Mouse (Mus musculus) right cerebral cortex, postnatal 25 days (tissue): ENCODE measurements around the gene Slx4.
"Not testable (repeated sequence)": the region's sequence is repeated elsewhere in the genome, so short reads cannot be mapped to it uniquely, and the experiment has no call there.

Experiments
- DNase-seq: peaks from one replicate; pipeline ENCODE4 v3.0.0; 2022

The Slx4 gene

GRCm38 (mm10) chr16:3988410-3988809, 15.2 kb downstream of the Slx4 start:
- no peak for DNase-seq

- DNase-seq, result no peak
Measured at GRCm38 (mm10) chr16:3983146-3983700, 20.3 kb downstream of the Slx4 start.

DNA sequence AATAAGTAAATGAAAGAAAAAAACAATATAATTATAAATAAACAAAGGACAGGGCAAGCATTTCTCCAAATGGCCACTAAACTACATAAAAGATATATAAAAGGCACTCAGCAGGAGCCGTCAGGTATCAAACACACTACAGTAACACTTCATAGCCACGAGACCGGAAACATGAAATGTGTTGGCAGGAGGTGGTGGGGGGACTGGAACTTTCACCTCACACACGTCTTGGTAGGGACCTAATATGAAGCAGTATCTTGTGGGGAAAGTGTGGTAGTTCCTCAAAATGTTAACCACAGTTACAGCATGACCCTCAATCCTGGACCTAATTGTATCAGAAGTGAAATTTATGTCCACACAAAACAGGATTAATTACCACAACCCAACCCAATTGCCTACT, 21.4 kb downstream of the Slx4 start:
- no peak for DNase-seq

DNA sequence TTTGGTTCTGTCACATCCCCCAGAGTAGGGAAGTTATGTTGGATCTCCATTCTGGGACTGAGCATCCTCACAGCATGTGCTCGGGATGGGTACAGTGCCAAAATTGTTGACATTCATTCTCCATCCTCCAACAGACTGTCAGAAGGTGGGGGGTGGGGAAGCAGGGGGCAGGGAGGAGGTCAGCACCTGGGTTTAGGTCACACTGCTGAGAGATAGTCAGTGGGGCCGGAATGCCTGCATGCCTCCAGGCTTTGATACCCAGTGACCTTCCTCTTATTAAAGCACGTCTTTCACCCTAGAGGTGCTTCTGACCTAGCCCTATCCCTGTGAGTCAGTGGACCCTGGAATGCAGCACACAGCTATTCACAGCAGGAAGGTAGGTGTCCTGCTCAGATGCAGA, 26.9 kb downstream of the Slx4 start:
- no peak for DNase-seq

GRCm38 (mm10) chr16:3976251-3976671, 27.3 kb downstream of the Slx4 start, which contains the start of gene Nlrc3:
TSS of gene Nlrc3 (minus strand) at chr16:3976632.
- DNase-seq, result no peak

GRCm38 (mm10) chr16:3975658-3976057, 27.9 kb downstream of the Slx4 start:
- DNase-seq, result no peak

- DNase-seq, result not testable (repeated sequence)
Measured at GRCm38 (mm10) chr16:3974456-3974855, 29.1 kb downstream of the Slx4 start.

GRCm38 (mm10) chr16:3965534-3965933, 38.0 kb downstream of the Slx4 start:
- no peak for DNase-seq

- DNase-seq, result no peak
Measured at GRCm38 (mm10) chr16:3964990-3965389, 38.6 kb downstream of the Slx4 start.

- no peak for DNase-seq
Measured at GRCm38 (mm10) chr16:3959261-3959660, 44.3 kb downstream of the Slx4 start.

DNA sequence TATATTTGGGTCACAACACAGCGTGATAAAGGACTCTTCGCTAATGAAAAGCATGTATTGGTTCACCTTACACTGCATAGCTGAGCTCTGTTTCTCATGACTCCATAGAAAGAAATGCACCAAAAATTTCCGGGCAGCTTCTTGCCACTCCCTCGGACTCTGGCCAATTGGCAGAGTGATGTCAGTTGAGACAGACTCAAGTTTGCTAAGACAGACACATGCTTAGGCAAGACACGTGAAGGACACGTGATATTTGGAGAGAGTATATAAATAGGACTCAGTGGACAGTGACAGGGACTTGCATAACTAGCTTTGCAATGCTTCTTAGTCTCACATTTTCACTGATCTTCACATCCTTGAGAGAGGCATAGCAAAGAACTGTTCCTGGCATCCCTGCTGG, 47.2 kb downstream of the Slx4 start:
- no peak for DNase-seq

- DNase-seq, result no peak
Measured at GRCm38 (mm10) chr16:3951141-3951540, 52.4 kb downstream of the Slx4 start.

GRCm38 (mm10) chr16:3934701-3935100, 68.9 kb downstream of the Slx4 start:
- DNase-seq, result no peak

- no peak for DNase-seq
Measured at GRCm38 (mm10) chr16:3934091-3934490, 69.5 kb downstream of the Slx4 start.

DNA sequence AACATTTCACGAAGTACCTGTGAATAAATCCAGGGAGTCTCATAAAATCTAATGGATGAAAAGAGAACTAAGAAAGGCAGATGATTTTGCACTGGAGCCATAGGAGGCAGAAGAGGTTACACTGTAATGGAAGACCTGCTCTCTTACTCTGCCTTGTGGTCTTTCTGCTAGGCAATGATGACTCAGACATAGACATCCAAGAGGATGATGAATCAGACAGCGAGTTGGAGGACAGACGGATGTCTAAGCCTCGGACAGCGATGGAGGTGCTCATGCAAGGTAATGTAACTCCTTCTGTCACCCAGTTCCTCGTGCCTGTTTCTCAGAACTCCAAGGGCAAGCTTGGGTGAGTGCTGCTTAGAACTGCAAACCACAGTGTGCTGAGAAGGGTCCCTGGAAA, 70.0 kb downstream of the Slx4 start:
- DNase-seq, result no peak

- no peak for DNase-seq
Measured at GRCm38 (mm10) chr16:3929151-3929550, 74.4 kb downstream of the Slx4 start.
